Mouse (Mus musculus): ENCODE measurements at regions not wholly inside any gene's neighbourhood (a gene's known extent, or its start where the extent isn't known, plus 50 kb on each side); places are given as distances from the start of the nearest gene placed in this dataset.

- H3K36me3 ChIP-seq (replicated peaks): no peaks in the 10 kb centered on the region
- no peak overlapping the region for H3K27ac ChIP-seq (replicated peaks)
- 90% methylated on average over 2 of the region's 2 CpGs for WGBS
- no peaks in the 10 kb centered on the region for H3K9me3 ChIP-seq
- H3K27me3 ChIP-seq (replicated peaks; ENCODE audit: low read depth, poor library complexity, severe bottlenecking): no peaks in the 10 kb centered on the region
- H3K4me1 ChIP-seq: no peaks in the 10 kb centered on the region
- no peak for DNase-seq (ENCODE audit: low spot score)
- H3K4me3 ChIP-seq: no peak overlapping the region
Measured at GRCm38 (mm10) chr2:133252131-133252530, 299.8 kb upstream of the Bmp2 start.

- Histone ChIP-seq H3K36me3 (replicated peaks) (no peaks in the 10 kb centered on the region), H3K4me1 (0 out of 2 replicates have a peak, but pooled peaks cover 5% of the 10 kb centered on the region), H3K4me3 (no peak overlapping the region), H3K27me3 (replicated peaks; ENCODE audit: low read depth, poor library complexity, severe bottlenecking) (no peaks in the 10 kb centered on the region), H3K9me3 (no peaks in the 10 kb centered on the region), H3K27ac (replicated peaks) (no peak overlapping the region)
- 39% methylated on average over 4 of the region's 4 CpGs for WGBS
- DNase-seq (ENCODE audit: low spot score): no peak
Measured at GRCm38 (mm10) chr2:133274424-133274823, 277.5 kb upstream of the Bmp2 start.

- no peak for DNase-seq (ENCODE audit: low spot score)
- peaks cover 7% of the 10 kb centered on the region; the same call in 1 of the 2 replicates for H3K4me1 ChIP-seq
- WGBS: 52% methylated on average over 4 of the region's 4 CpGs
Measured at GRCm38 (mm10) chr2:133278546-133278945, 273.4 kb upstream of the Bmp2 start.

GRCm38 (mm10) chr2:133279275-133279674 lies 272.7 kb upstream of the Bmp2 start:
- 92% methylated on average over 4 of the region's 4 CpGs for WGBS
- Histone ChIP-seq H3K4me3 (no peak overlapping the region), H3K27me3 (replicated peaks; ENCODE audit: low read depth, poor library complexity, severe bottlenecking) (no peaks in the 10 kb centered on the region), H3K9me3 (no peaks in the 10 kb centered on the region), H3K4me1 (peaks cover 8% of the 10 kb centered on the region), H3K27ac (replicated peaks) (no peak overlapping the region), H3K36me3 (replicated peaks) (no peaks in the 10 kb centered on the region)
- DNase-seq (ENCODE audit: low spot score): no peak

More at GRCm38 (mm10) chr2:133278546-133278945, 273.4 kb upstream of the Bmp2 start:
- Histone ChIP-seq H3K36me3 (replicated peaks) (no peaks in the 10 kb centered on the region), H3K27ac (replicated peaks) (no peak overlapping the region), H3K4me3 (no peak overlapping the region), H3K27me3 (replicated peaks; ENCODE audit: low read depth, poor library complexity, severe bottlenecking) (no peaks in the 10 kb centered on the region), H3K9me3 (no peaks in the 10 kb centered on the region)

- Histone ChIP-seq H3K27me3 (replicated peaks; ENCODE audit: low read depth, poor library complexity, severe bottlenecking) (no peaks in the 10 kb centered on the region), H3K4me3 (no peak overlapping the region), H3K9me3 (no peaks in the 10 kb centered on the region), H3K4me1 (peaks cover 16% of the 10 kb centered on the region), H3K36me3 (replicated peaks) (no peaks in the 10 kb centered on the region), H3K27ac (replicated peaks) (no peak overlapping the region)
- 80% methylated on average over 5 of the region's 5 CpGs for WGBS
- DNase-seq (ENCODE audit: low spot score): no peak
Measured at GRCm38 (mm10) chr2:133282692-133283091, 269.3 kb upstream of the Bmp2 start.

- no peaks in the 10 kb centered on the region for H3K27me3 ChIP-seq (replicated peaks; ENCODE audit: low read depth, poor library complexity, severe bottlenecking)
- no peaks in the 10 kb centered on the region for H3K36me3 ChIP-seq (replicated peaks)
- WGBS: 70% methylated on average over 1 of the region's 1 CpGs
- no peaks in the 10 kb centered on the region for H3K9me3 ChIP-seq
- H3K27ac ChIP-seq (replicated peaks): no peak overlapping the region
- DNase-seq (ENCODE audit: low spot score): no peak
- H3K4me1 ChIP-seq: peaks cover 16% of the 10 kb centered on the region
- H3K4me3 ChIP-seq: no peak overlapping the region
Measured at GRCm38 (mm10) chr2:133283709-133284108, 268.2 kb upstream of the Bmp2 start.

GRCm38 (mm10) chr2:133294136-133294535 lies 257.8 kb upstream of the Bmp2 start:
- Histone ChIP-seq H3K4me1 (no peaks in the 10 kb centered on the region), H3K27ac (replicated peaks) (no peak overlapping the region), H3K36me3 (replicated peaks) (no peaks in the 10 kb centered on the region), H3K4me3 (no peak overlapping the region), H3K9me3 (no peaks in the 10 kb centered on the region), H3K27me3 (replicated peaks; ENCODE audit: low read depth, poor library complexity, severe bottlenecking) (no peaks in the 10 kb centered on the region)
- WGBS: 90% methylated on average over 7 of the region's 7 CpGs
- DNase-seq (ENCODE audit: low spot score): no peak

- WGBS: 78% methylated on average over 3 of the region's 3 CpGs
- no peaks in the 10 kb centered on the region for H3K9me3 ChIP-seq
Measured at GRCm38 (mm10) chr2:133305936-133306335, 246.0 kb upstream of the Bmp2 start.

GRCm38 (mm10) chr2:133311001-133311400 lies 241.0 kb upstream of the Bmp2 start:
- WGBS: 57% methylated on average over 1 of the region's 1 CpGs
- no peaks in the 10 kb centered on the region for H3K4me1 ChIP-seq
- H3K27me3 ChIP-seq (replicated peaks; ENCODE audit: low read depth, poor library complexity, severe bottlenecking): no peaks in the 10 kb centered on the region
- H3K27ac ChIP-seq (replicated peaks): no peak overlapping the region
- DNase-seq (ENCODE audit: low spot score): no peak
- no peaks in the 10 kb centered on the region for H3K9me3 ChIP-seq
- no peak overlapping the region for H3K4me3 ChIP-seq
- no peaks in the 10 kb centered on the region for H3K36me3 ChIP-seq (replicated peaks)

More at GRCm38 (mm10) chr2:133305936-133306335, 246.0 kb upstream of the Bmp2 start:
- no peaks in the 10 kb centered on the region for H3K36me3 ChIP-seq (replicated peaks)
- no peaks in the 10 kb centered on the region for H3K4me1 ChIP-seq
- H3K27me3 ChIP-seq (replicated peaks; ENCODE audit: low read depth, poor library complexity, severe bottlenecking): no peaks in the 10 kb centered on the region
- H3K27ac ChIP-seq (replicated peaks): no peak overlapping the region
- no peak overlapping the region for H3K4me3 ChIP-seq
- no peak for DNase-seq (ENCODE audit: low spot score)

GRCm38 (mm10) chr2:133326290-133327050 lies 225.5 kb upstream of the Bmp2 start:
- no peak for DNase-seq (ENCODE audit: low spot score)
- H3K4me3 ChIP-seq: no peak overlapping the region
- no peaks in the 10 kb centered on the region for H3K9me3 ChIP-seq
- no peak overlapping the region for H3K27ac ChIP-seq (replicated peaks)
- H3K4me1 ChIP-seq: no peaks in the 10 kb centered on the region
- 62% methylated on average over 6 of the region's 6 CpGs for WGBS
- H3K27me3 ChIP-seq (replicated peaks; ENCODE audit: low read depth, poor library complexity, severe bottlenecking): no peaks in the 10 kb centered on the region
- H3K36me3 ChIP-seq (replicated peaks): no peaks in the 10 kb centered on the region

GRCm38 (mm10) chr2:133327653-133328052 lies 224.3 kb upstream of the Bmp2 start:
- no peak for DNase-seq (ENCODE audit: low spot score)

GRCm38 (mm10) chr2:133336177-133336901 lies 215.6 kb upstream of the Bmp2 start:
- Histone ChIP-seq H3K27me3 (replicated peaks; ENCODE audit: low read depth, poor library complexity, severe bottlenecking) (no peaks in the 10 kb centered on the region), H3K4me3 (no peak overlapping the region), H3K9me3 (no peaks in the 10 kb centered on the region), H3K36me3 (replicated peaks) (no peaks in the 10 kb centered on the region), H3K4me1 (peaks cover 7% of the 10 kb centered on the region), H3K27ac (replicated peaks) (no peak overlapping the region)
- WGBS: 88% methylated on average over 9 of the region's 9 CpGs
- no peak for DNase-seq (ENCODE audit: low spot score)

More at GRCm38 (mm10) chr2:133327653-133328052, 224.3 kb upstream of the Bmp2 start:
- Histone ChIP-seq H3K27ac (replicated peaks) (no peak overlapping the region), H3K4me1 (no peaks in the 10 kb centered on the region), H3K27me3 (replicated peaks; ENCODE audit: low read depth, poor library complexity, severe bottlenecking) (no peaks in the 10 kb centered on the region), H3K36me3 (replicated peaks) (no peaks in the 10 kb centered on the region), H3K4me3 (no peak overlapping the region), H3K9me3 (no peaks in the 10 kb centered on the region)
- WGBS: 41% methylated on average over 2 of the region's 2 CpGs

- Histone ChIP-seq H3K36me3 (replicated peaks) (no peaks in the 10 kb centered on the region), H3K4me3 (no peak overlapping the region), H3K27me3 (replicated peaks; ENCODE audit: low read depth, poor library complexity, severe bottlenecking) (no peaks in the 10 kb centered on the region), H3K4me1 (peaks cover 11% of the 10 kb centered on the region), H3K27ac (replicated peaks) (no peak overlapping the region), H3K9me3 (no peaks in the 10 kb centered on the region)
- WGBS: 89% methylated on average over 3 of the region's 3 CpGs
- DNase-seq (ENCODE audit: low spot score): no peak
Measured at GRCm38 (mm10) chr2:133338150-133338549, 213.8 kb upstream of the Bmp2 start.
